Mouse (Mus musculus): ENCODE data around the gene Folh1. TPM values are rescaled to one million over a fixed set of nuclear protein-coding genes. Genes with fewer than 3 reads are reported as not detected.

The Folh1 gene
- not detected in 2 replicates for total RNA-seq (2012; rRNA removed)
- not detected for polyA plus RNA-seq (2012; ENCODE audit: insufficient read depth in 1 of 2, insufficient read length in 2 of 2, low read depth in 1 of 2, low replicate concordance in 2 of 2, missing spikeins in 1 of 2)

GRCm38 (mm10) chr7:86775617-86776325 lies at the start of gene Folh1:
TSS of gene Folh1 (minus strand) at chr7:86775943.
- H3K27ac ChIP-seq (ENCODE audit: control insufficient read depth, low read depth, low read length) = no peak within 1 kb of the TSS
- no peak for TF ChIP-seq E2F4 (IDR thresholded peaks at IDR 0.05; ENCODE audit: borderline replicate concordance, low read depth, low read length)
- no peak for TF ChIP-seq ELF1 (IDR thresholded peaks at IDR 0.05; ENCODE audit: low read depth, low read length)
- TF ChIP-seq TCF12 (IDR thresholded peaks at IDR 0.05; ENCODE audit: low read depth, low read length) = no peak
- TF ChIP-seq SIN3A (IDR thresholded peaks at IDR 0.05; ENCODE audit: low read length) = no peak
- no peak for TF ChIP-seq SMC3 (IDR thresholded peaks at IDR 0.05; ENCODE audit: low read depth, low read length)
- no peak for TF ChIP-seq HCFC1 (IDR thresholded peaks at IDR 0.05; ENCODE audit: low read depth, low read length)
- no peak for TF ChIP-seq CHD1 (IDR thresholded peaks at IDR 0.05; ENCODE audit: low read depth, low read length)
- no peak for TF ChIP-seq MAZ (IDR thresholded peaks at IDR 0.05; ENCODE audit: low read depth, low read length)
- no peak for TF ChIP-seq POLR2AphosphoS2 (IDR thresholded peaks at IDR 0.05; ENCODE audit: low read length)
- no peak for TF ChIP-seq USF1 (IDR thresholded peaks at IDR 0.05; ENCODE audit: low read depth, low read length)
- TF ChIP-seq UBTF (IDR thresholded peaks at IDR 0.05; ENCODE audit: borderline replicate concordance, insufficient read depth, low read depth, low read length) = no peak
- TF ChIP-seq POLR2AphosphoS5 (IDR thresholded peaks at IDR 0.05; ENCODE audit: borderline replicate concordance, low read depth, low read length) = no peak
- no peak for TF ChIP-seq USF2 (IDR thresholded peaks at IDR 0.05; ENCODE audit: borderline replicate concordance in 1 of 2, insufficient read depth in 1 of 2, low read depth in 1 of 2, low read length in 2 of 2)
- TF ChIP-seq RAD21 (IDR thresholded peaks at IDR 0.05; ENCODE audit: low read depth, low read length) = no peak
- no peak for TF ChIP-seq MEF2A (IDR thresholded peaks at IDR 0.05; ENCODE audit: extremely low read depth, insufficient replicate concordance, low read depth, low read length, poor library complexity, severe bottlenecking)
- no peak for TF ChIP-seq JUND (IDR thresholded peaks at IDR 0.05; ENCODE audit: low read depth, low read length)
- TF ChIP-seq CTCF (IDR thresholded peaks at IDR 0.05 in 2 of 3, conservative IDR thresholded peaks at IDR 0.05 in 1 of 3; ENCODE audit: control insufficient read depth in 1 of 3, insufficient read depth in 1 of 3, low read depth in 2 of 3, low read length in 3 of 3, poor library complexity in 1 of 3, severe bottlenecking in 1 of 3) = no peak
- TF ChIP-seq MYB (IDR thresholded peaks at IDR 0.05; ENCODE audit: low read depth, low read length) = no peak
- no peak for TF ChIP-seq GATA1 (IDR thresholded peaks at IDR 0.05; ENCODE audit: low read depth, low read length)
- no peak for TF ChIP-seq ZKSCAN1 (IDR thresholded peaks at IDR 0.05; ENCODE audit: low read depth, low read length)
- no peak within 1 kb of the TSS for H3K9ac ChIP-seq (ENCODE audit: control insufficient read depth, low read depth, low read length, poor library complexity, severe bottlenecking)
- DNase-seq (ENCODE audit: low read depth, low spot score) = no peak
- no peaks in the 10 kb centered on the region for H3K36me3 ChIP-seq (ENCODE audit: control insufficient read depth in 1 of 2, insufficient read depth in 2 of 2, low read length in 2 of 2)
- no peak within 1 kb of the TSS for H3K4me3 ChIP-seq (ENCODE audit: control insufficient read depth in 1 of 2, insufficient read depth in 1 of 2, low read depth in 2 of 2, low read length in 2 of 2)
- no peaks in the 10 kb centered on the region for H3K4me1 ChIP-seq (ENCODE audit: control insufficient read depth in 1 of 2, insufficient read depth in 2 of 2, low read length in 2 of 2)
- no peaks in the 10 kb centered on the region for H3K27me3 ChIP-seq (ENCODE audit: control insufficient read depth in 1 of 2, insufficient read depth in 2 of 2, low read length in 2 of 2)
- H3K9me3 ChIP-seq (replicated peaks; ENCODE audit: insufficient read depth, low read length) = no peaks in the 10 kb centered on the region
- no peaks in the 10 kb centered on the region for H3K79me2 ChIP-seq (ENCODE audit: control insufficient read depth, insufficient read depth, low read length, poor library complexity)
